Mouse (Mus musculus) cerebellum, postnatal 4 days (tissue): ENCODE data around the gene Gpr153.
A peak's percentile ranks its signal among the peaks of the same experiment; 100 is the strongest.

ENCODE experiments used
- DNase-seq, 2 experiments: peaks; one replicate each; pipeline ENCODE4 v3.0.0; 2022; ENCODE audit warnings: low spot score in 2 of 2, mixed read lengths in 1 of 2

Gene Gpr153

DNA sequence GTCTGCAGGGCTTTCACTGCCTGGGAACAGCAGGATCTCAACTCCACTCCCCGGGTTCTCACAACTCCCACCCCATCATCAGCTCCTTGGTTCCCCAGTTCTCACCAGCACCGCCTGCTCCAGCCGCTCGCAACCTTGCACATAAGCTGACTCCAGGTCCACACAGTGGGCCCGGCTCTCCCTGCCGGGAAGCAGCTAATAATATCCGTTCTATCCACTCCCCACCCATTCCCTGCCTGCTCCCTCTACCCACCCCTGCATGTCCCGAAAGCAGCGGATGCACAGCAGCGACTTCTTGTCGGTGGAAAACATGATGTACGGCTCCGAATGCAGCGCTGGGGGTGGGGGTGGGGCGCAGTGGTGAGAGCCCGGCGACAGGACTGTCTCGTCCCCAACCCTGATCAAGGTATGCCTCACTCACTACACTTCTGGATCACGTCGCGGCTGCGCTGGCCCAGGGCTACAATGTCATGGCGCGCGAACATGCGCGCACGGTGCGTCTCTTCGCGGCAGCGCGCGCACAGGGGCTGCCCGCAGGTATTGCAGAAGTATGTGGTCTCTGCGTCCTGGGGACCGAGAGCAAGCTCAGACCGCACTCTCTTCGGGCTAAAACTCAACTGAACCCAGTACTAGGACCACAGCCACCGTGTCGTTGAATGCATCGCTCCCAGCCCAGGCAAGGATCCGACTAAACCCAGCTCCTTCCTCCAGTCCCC lies 41.6 kb downstream of the Gpr153 start:
- no peak for DNase-seq

DNA sequence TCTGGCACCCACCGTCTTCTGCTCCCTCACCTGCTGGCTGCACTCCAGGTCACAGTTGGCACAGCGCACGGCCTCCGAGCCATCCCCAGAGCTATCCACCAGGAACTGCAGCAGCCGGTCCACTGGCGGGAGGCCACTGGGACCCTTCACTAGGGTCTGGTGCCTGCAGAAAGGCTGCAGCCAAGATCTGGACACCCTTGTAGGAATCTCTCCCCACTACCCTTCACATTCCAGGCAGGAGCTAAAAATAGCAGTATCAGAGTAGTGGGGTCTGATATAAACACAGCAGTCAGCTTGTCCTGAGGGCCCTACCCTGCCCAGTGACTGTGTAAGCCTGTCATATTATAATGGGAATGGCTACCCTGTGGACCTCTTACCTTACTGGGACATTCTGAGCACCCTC lies 43.6 kb downstream of the Gpr153 start:
- DNase-seq, result no peak

DNA sequence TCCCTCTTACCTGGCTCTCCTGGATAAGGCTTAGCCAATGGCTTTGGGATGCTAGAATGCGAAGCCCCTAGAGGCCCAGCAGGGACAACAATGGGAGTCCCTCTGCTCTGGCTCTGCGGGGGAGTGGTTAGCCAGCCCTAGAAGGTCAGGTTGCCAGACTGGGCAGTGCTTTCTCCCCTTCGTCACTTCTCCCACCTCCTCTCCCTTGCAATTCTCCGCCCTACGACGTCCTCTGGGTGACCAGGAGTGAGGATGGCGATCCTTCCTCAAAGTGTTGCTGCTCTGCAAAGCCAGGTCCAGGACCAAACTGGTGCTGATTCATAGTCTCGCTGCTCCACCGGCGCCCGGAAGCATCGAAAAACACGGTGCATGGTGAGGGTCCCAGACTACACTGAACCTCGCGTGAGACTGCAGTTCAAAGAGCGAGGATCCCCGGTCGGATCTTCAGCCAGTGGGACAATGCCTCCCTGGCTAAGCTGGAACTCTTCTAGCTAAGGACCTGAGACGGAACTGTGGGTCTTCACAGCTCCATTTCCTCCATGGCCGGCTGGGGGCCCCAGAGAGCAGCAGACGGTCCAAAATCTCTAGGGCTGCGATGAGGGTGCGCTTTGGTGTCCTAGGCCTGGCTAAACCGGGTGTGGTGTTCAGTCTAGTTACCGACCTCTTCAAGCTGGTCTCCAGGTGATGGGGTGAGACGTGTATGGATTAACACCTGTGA lies 44.6 kb downstream of the Gpr153 start, which contains the start of gene Rnf207:
Gene Rnf207 (minus strand): TSS at position 477 of the 718 bp plus-strand sequence.
- peak in 1 of 2 experiments; percentile 49 for DNase-seq

DNA sequence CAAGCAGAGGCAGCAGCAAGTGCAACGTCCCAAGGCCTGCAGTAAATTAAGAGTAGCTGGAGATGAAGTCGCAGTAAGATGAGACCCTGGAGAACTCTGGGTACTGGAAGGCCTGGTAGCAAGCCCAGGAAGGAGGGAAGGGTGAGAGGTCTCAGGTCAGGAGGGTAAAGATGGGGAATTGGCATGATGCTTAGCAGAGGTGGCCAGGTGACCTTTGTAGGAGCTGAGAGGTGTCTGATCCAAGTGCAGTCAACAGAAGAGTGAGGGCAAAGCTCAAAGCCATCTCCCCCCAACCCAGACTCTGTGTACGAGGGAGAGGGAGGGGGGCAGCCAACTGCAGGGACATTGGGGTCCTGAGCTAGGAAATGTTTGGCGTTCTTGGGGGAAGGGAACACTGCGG lies 47.4 kb downstream of the Gpr153 start:
- no peak for DNase-seq

DNA sequence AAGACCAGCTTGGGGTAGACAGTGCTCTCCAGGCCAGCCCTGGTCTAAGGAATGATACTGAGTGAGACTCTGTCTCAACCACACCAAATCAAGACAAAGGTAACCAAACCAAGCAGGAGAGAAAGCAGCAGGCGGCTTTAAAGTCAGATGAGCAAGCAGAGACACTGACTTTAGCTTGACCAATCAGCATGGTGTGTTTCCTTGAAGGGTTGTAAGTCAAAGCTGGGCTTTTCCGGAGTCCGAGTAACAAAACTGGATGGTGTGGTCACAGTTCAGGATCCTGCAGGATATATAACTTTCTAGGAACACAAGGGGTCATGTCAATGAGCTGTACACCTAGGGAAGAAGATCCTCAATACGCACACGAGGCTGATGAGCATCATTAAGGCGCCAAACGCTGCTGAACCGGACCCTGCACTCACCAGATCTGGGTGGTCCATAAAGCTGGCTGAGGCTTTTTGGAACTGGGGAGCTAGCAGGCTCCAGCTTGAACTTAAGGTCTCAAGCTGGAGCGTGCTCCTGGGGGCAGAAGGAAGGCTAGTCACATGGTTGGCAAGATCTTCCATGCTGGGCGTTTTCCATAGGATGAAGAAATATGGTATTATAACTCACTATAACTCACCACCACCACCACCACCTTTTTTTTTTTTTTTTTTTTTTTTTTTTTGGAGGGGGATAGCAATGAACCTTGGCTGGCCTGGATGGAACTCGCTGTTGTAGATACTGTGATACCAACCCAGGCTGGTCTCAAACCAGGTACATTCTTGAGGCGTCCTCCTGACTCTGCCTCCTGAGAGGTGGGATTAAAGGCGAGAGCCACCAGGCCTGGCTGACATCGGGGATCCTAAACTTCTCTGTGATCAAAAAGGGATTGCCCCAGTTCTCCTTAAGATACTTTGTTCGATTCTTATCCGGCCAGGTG lies 50.9 kb downstream of the Gpr153 start:
- no peak for DNase-seq

DNA sequence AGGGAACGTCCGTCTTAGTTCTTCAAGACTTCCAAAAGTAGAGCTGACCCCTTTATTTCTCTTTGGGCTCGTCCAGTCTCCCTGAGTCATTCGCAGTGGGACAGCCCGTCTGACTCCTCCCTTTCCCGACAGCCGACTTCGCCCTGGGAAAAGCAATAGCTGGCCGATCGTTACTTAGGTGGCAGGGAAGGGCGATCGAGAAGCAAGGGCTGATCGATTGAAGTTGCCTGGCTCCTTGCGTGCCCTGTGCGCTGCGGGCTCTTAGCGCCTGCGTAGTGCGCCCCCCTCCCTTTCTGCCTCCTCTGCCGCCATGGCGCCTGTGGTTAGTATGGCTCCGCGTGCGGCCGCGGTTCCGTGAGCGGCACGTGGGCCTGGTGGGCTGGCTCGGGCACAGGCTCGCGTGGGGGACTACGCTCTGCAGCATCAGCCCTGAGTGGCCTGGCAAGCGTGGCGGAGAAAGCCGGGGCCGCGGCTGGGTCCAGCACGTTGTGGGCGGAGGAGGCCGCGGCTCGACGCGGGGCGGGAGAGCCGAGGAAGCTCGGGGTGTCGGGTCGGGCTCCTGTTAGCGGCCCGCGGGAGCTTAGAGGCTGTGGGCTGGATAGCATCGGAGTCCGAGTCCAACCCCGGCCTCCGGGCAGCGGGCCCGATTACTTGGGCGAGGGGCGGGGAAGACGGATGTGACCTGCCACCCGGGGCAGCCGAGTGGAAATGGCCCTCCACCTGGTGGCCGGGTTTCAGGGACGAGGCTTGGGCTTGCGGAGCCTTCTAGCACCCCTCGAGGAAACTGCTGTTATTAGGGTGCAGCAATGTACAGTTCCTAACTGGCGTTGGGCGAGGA lies 51.8 kb downstream of the Gpr153 start, which contains the start of gene Rpl22:
Gene Rpl22 (plus strand): TSS at position 169 of the 838 bp plus-strand sequence.
- peak; percentile 78 to 90 for DNase-seq

DNA sequence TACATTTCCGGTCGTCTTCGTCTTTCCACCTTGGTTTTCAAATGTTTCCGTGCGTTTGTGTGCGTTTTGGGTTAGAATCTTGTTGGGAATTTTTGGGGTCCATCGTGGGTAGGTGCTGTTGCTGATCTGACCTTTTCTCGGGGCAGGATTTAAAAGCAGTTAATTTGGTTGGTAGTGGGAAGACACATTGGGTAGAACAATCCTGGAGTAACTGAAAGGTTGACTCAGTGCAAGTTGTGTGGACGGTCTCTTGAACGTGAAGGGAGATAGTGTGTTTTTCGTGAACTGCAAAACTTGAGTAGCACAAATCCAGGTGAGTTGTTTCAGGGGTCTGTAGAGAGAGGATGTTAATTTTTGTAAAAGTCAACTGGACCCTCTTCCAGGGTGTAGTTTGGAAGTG lies 52.5 kb downstream of the Gpr153 start:
- DNase-seq, result no peak

DNA sequence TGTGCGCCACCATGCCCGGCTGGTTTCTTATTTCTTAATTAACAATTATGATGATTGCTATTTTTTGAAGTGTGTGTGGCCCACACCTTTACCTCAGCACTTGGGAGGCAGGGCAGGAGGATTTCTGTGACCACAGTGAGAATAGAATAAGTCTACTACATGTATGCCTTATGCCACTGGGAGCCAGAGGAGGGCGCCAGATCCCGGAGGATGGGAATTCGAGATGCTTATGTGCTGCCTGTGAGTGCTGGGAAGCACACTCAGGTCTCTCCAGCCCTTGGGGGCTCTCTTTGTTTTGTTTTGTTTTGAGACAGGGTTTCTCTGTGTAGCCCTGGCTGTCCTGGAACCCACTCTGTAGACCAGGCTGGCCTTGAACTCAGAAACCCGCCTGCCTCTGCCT lies 54.7 kb downstream of the Gpr153 start:
- peak in 1 of 2 experiments; percentile 49 for DNase-seq

DNA sequence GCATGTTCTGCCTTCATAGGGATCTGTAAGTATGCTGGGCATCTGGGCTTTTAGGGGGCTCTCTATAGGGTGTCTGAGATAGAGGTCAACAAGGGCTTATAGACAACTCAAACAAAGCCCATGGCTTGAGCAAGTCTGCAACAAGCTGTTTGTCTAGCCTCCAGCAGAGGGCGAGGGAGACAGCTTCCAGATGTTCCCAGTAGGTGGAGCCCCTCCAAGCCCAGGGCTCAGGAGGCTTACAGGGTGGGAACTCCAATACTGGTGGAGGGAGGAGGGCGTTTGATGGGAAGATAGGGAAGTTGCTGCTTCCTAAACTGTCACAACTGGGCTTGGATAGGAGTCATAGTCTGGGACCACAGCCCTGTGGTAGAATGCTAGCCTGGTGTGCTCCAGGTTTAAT lies 58.9 kb downstream of the Gpr153 start:
- DNase-seq, result peak; percentile 66 to 69

DNA sequence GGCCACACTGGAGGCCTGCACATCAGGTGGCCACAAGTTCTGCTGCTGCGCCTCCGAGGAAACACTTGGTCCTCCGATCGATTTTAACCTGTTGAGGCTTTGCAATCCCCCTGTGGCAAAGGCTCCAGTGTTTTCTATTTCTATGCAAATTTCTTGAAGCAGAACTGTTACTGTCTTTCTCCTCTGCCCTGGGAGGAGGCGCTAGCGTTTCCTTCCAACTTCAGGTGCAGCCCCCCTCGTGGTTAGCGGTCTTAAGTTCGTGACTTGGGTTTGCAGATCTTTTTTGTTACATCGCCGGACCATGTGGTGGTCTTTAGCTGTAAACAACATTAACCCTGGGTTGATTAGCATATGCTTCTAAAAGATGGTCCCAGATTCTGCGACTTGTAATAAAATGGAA lies 59.6 kb downstream of the Gpr153 start:
- DNase-seq, result no peak
